Mouse (Mus musculus): ENCODE data around the gene Gpx7. TPM values are rescaled to one million over a fixed set of nuclear protein-coding genes. Genes with fewer than 3 reads are reported as not detected.
A peak's percentile ranks its signal among the peaks of the same experiment; 100 is the strongest.

The Gpx7 gene
- polyA plus RNA-seq, 1 experiment from 2014 or later = 88.2 TPM

GRCm38 (mm10) chr4:108427719-108428340 is 21.1 kb upstream of the Gpx7 start:
- H3K27ac ChIP-seq = peak overlapping the region; percentile 37; the same call in 1 of the 2 replicates

GRCm38 (mm10) chr4:108424587-108424986 is 17.8 kb upstream of the Gpx7 start:
- no peak for ATAC-seq (ENCODE audit: borderline replicate concordance, extremely low read depth, low FRiP score, low TSS enrichment)
- Histone ChIP-seq H3K36me3 (no peaks in the 10 kb centered on the region), H3K4me3 (no peak overlapping the region), H3K27me3 (no peaks in the 10 kb centered on the region), H3K9me3 (no peaks in the 10 kb centered on the region), H3K9ac (no peak overlapping the region), H3K4me1 (no peaks in the 10 kb centered on the region), H3K27ac (no peak overlapping the region), H3K4me2 (no peak overlapping the region)
- 44% methylated on average over 2 of the region's 2 CpGs for WGBS

More at GRCm38 (mm10) chr4:108427719-108428340, 21.1 kb upstream of the Gpx7 start:
- H3K4me3 ChIP-seq = no peak overlapping the region
- peaks cover 12% of the 10 kb centered on the region; the same call in 1 of the 2 replicates for H3K4me1 ChIP-seq
- H3K4me2 ChIP-seq = no peak overlapping the region
- ATAC-seq (ENCODE audit: borderline replicate concordance, extremely low read depth, low FRiP score, low TSS enrichment) = peak; percentile 83
- H3K9me3 ChIP-seq = no peaks in the 10 kb centered on the region
- no peak overlapping the region for H3K9ac ChIP-seq
- no peaks in the 10 kb centered on the region for H3K36me3 ChIP-seq
- 38% methylated on average over 11 of the region's 11 CpGs for WGBS
- H3K27me3 ChIP-seq = no peaks in the 10 kb centered on the region

- Histone ChIP-seq H3K4me2 (0 out of 2 replicates have a peak overlapping the region, but pooled peaks have one; percentile 89), H3K9me3 (no peaks in the 10 kb centered on the region), H3K27ac (no peak overlapping the region), H3K27me3 (no peaks in the 10 kb centered on the region), H3K4me1 (peaks cover 19% of the 10 kb centered on the region), H3K9ac (no peak overlapping the region), H3K36me3 (peaks cover 4% of the 10 kb centered on the region; the same call in 1 of the 2 replicates), H3K4me3 (no peak overlapping the region)
- ATAC-seq (ENCODE audit: borderline replicate concordance, extremely low read depth, low FRiP score, low TSS enrichment) = no peak
- 42% methylated on average over 8 of the region's 8 CpGs for WGBS
Observed at GRCm38 (mm10) chr4:108407621-108408020, 860 bp upstream of the Gpx7 start.

- 3% methylated on average over 49 of the region's 52 CpGs for WGBS
- Histone ChIP-seq H3K27ac (peak overlapping the region; percentile 84), H3K9me3 (no peaks in the 10 kb centered on the region), H3K4me1 (peaks cover 19% of the 10 kb centered on the region), H3K4me2 (peak overlapping the region; percentile 89), H3K36me3 (peaks cover 8% of the 10 kb centered on the region), H3K4me3 (peak overlapping the region; percentile 52), H3K27me3 (no peaks in the 10 kb centered on the region), H3K9ac (peak overlapping the region; percentile 72)
- ATAC-seq (ENCODE audit: borderline replicate concordance, extremely low read depth, low FRiP score, low TSS enrichment) = peak; percentile 79; the same call in 1 of the 2 replicates
Observed at GRCm38 (mm10) chr4:108406138-108406860, 462 bp downstream of the Gpx7 start.

GRCm38 (mm10) chr4:108405766-108406137 is 1.0 kb downstream of the Gpx7 start:
- Histone ChIP-seq H3K9ac (peak overlapping the region; percentile 72), H3K27me3 (no peaks in the 10 kb centered on the region), H3K36me3 (peaks cover 8% of the 10 kb centered on the region), H3K9me3 (no peaks in the 10 kb centered on the region), H3K4me2 (peak overlapping the region; percentile 89), H3K4me1 (peaks cover 19% of the 10 kb centered on the region), H3K27ac (peak overlapping the region; percentile 84), H3K4me3 (peak overlapping the region; percentile 52)
- ATAC-seq (ENCODE audit: borderline replicate concordance, extremely low read depth, low FRiP score, low TSS enrichment) = peak; percentile 90
- 51% methylated on average over 3 of the region's 3 CpGs for WGBS

GRCm38 (mm10) chr4:108403861-108404635 is 2.7 kb downstream of the Gpx7 start:
- ATAC-seq (ENCODE audit: borderline replicate concordance, extremely low read depth, low FRiP score, low TSS enrichment) = no peak
- Histone ChIP-seq H3K9me3 (no peaks in the 10 kb centered on the region), H3K27me3 (no peaks in the 10 kb centered on the region), H3K4me3 (no peak overlapping the region), H3K27ac (no peak overlapping the region), H3K4me1 (peaks cover 19% of the 10 kb centered on the region), H3K4me2 (no peak overlapping the region), H3K9ac (no peak overlapping the region), H3K36me3 (peaks cover 17% of the 10 kb centered on the region)
- 88% methylated on average over 8 of the region's 8 CpGs for WGBS

- Histone ChIP-seq H3K36me3 (peaks cover 17% of the 10 kb centered on the region), H3K27me3 (no peaks in the 10 kb centered on the region), H3K4me3 (no peak overlapping the region), H3K4me1 (no peaks in the 10 kb centered on the region), H3K27ac (no peak overlapping the region), H3K9ac (no peak overlapping the region), H3K4me2 (no peak overlapping the region), H3K9me3 (no peaks in the 10 kb centered on the region)
- ATAC-seq (ENCODE audit: borderline replicate concordance, extremely low read depth, low FRiP score, low TSS enrichment) = no peak
- 90% methylated on average over 10 of the region's 10 CpGs for WGBS
Observed at GRCm38 (mm10) chr4:108400395-108400794, 6.4 kb downstream of the Gpx7 start.

- no peaks in the 10 kb centered on the region for H3K9me3 ChIP-seq
- H3K27me3 ChIP-seq = no peaks in the 10 kb centered on the region
- no peaks in the 10 kb centered on the region for H3K36me3 ChIP-seq
- ATAC-seq (ENCODE audit: borderline replicate concordance, extremely low read depth, low FRiP score, low TSS enrichment) = no peak
- no peak overlapping the region for H3K4me3 ChIP-seq
- H3K27ac ChIP-seq = no peak overlapping the region
- no peak overlapping the region for H3K9ac ChIP-seq
- H3K4me2 ChIP-seq = no peak overlapping the region
- H3K4me1 ChIP-seq = no peaks in the 10 kb centered on the region
Observed at GRCm38 (mm10) chr4:108394236-108394635, 12.5 kb downstream of the Gpx7 start.

GRCm38 (mm10) chr4:108392558-108392957 is 14.2 kb downstream of the Gpx7 start:
- Histone ChIP-seq H3K4me3 (no peak overlapping the region), H3K36me3 (no peaks in the 10 kb centered on the region), H3K9ac (no peak overlapping the region), H3K27ac (no peak overlapping the region), H3K9me3 (no peaks in the 10 kb centered on the region), H3K4me2 (no peak overlapping the region), H3K4me1 (peaks cover 8% of the 10 kb centered on the region), H3K27me3 (no peaks in the 10 kb centered on the region)
- 58% methylated on average over 2 of the region's 2 CpGs for WGBS
- no peak for ATAC-seq (ENCODE audit: borderline replicate concordance, extremely low read depth, low FRiP score, low TSS enrichment)

- Histone ChIP-seq H3K4me3 (no peak overlapping the region), H3K4me2 (no peak overlapping the region), H3K36me3 (no peaks in the 10 kb centered on the region), H3K9me3 (no peaks in the 10 kb centered on the region), H3K9ac (no peak overlapping the region), H3K4me1 (peaks cover 8% of the 10 kb centered on the region), H3K27me3 (no peaks in the 10 kb centered on the region), H3K27ac (no peak overlapping the region)
- 63% methylated on average over 5 of the region's 5 CpGs for WGBS
- no peak for ATAC-seq (ENCODE audit: borderline replicate concordance, extremely low read depth, low FRiP score, low TSS enrichment)
Observed at GRCm38 (mm10) chr4:108391124-108391523, 15.6 kb downstream of the Gpx7 start.

GRCm38 (mm10) chr4:108388741-108389140 is 18.0 kb downstream of the Gpx7 start:
- Histone ChIP-seq H3K27me3 (peaks cover 13% of the 10 kb centered on the region), H3K36me3 (no peaks in the 10 kb centered on the region), H3K4me1 (peaks cover 8% of the 10 kb centered on the region), H3K4me3 (no peak overlapping the region), H3K27ac (no peak overlapping the region), H3K9me3 (no peaks in the 10 kb centered on the region), H3K9ac (no peak overlapping the region), H3K4me2 (no peak overlapping the region)
- ATAC-seq (ENCODE audit: borderline replicate concordance, extremely low read depth, low FRiP score, low TSS enrichment) = no peak
- WGBS = 79% methylated on average over 3 of the region's 3 CpGs

Data from lung, embryonic 15.5 days (tissue).